Comparison of ENCODE assay signal across 8 mouse cellular contexts in genomic region chr13:46736479-46736865, GRCm38 (mm10). TPM values are rescaled to one million over a fixed set of nuclear protein-coding genes. Genes with fewer than 3 reads are reported as not detected.
DNase-seq lines count a peak whose midpoint lies in the region; ATAC-seq and TF ChIP-seq lines count a peak whose summit lies in the region.

No protein-coding gene starts in this region.

- H3K4me1 ChIP-seq in hindbrain, embryonic 12.5 days: peaks cover 8% of the 10 kb centered on the region; the same call in 1 of the 2 replicates
- H3K4me1 ChIP-seq in lung, embryonic 14.5 days (ENCODE audit: insufficient read depth): 0 out of 2 replicates have a peak, but pooled peaks cover 4% of the 10 kb centered on the region
- H3K4me1 ChIP-seq in neural tube, embryonic 15.5 days: peaks cover 16% of the 10 kb centered on the region

- H3K9me3 ChIP-seq in hindbrain, embryonic 12.5 days (replicated peaks): no peaks in the 10 kb centered on the region
- no peaks in the 10 kb centered on the region for H3K9me3 ChIP-seq in lung, embryonic 14.5 days (ENCODE audit: low read depth, low read length)
- H3K9me3 ChIP-seq in neural tube, embryonic 15.5 days (replicated peaks): no peaks in the 10 kb centered on the region

- H3K27ac ChIP-seq in hindbrain, embryonic 12.5 days: no peak overlapping the region
- H3K27ac ChIP-seq in lung, embryonic 14.5 days (ENCODE audit: low read depth): peak overlapping the region; percentile 36; the same call in 1 of the 2 replicates
- H3K27ac ChIP-seq in neural tube, embryonic 15.5 days (replicated peaks): no peak overlapping the region

- H3K9ac ChIP-seq in hindbrain, embryonic 12.5 days: peak overlapping the region; percentile 46
- H3K9ac ChIP-seq in lung, embryonic 14.5 days: peak overlapping the region; percentile 62
- H3K9ac ChIP-seq in neural tube, embryonic 15.5 days (replicated peaks): 0 out of 2 replicates have a peak overlapping the region, but pooled peaks have one; percentile 30

- DNase-seq in adrenal gland, adult 2 months: peak; percentile 37
- no peak for DNase-seq in adrenal gland, adult 8-10 months
- peak; percentile 21 to 35 for DNase-seq in urinary bladder, postnatal 36 days (ENCODE audit: low spot score in 2 of 2)
- DNase-seq in urinary bladder, postnatal 4 days (ENCODE audit: low spot score in 2 of 2): no peak
- DNase-seq in lung, embryonic 14.5 days: peak; percentile 51
- no peak for DNase-seq in layer of hippocampus, adult 18-20 months (ENCODE audit: low spot score in 2 of 2)

- WGBS in hindbrain, embryonic 12.5 days: 4% methylated on average over 12 of the region's 12 CpGs
- 1% methylated on average over 12 of the region's 12 CpGs for WGBS in lung, embryonic 14.5 days
- 4% methylated on average over 12 of the region's 12 CpGs for WGBS in neural tube, embryonic 15.5 days

- H3K27me3 ChIP-seq in hindbrain, embryonic 12.5 days: 0 out of 2 replicates have a peak, but pooled peaks cover 3% of the 10 kb centered on the region
- no peaks in the 10 kb centered on the region for H3K27me3 ChIP-seq in lung, embryonic 14.5 days (ENCODE audit: insufficient read depth, low read length)
- H3K27me3 ChIP-seq in neural tube, embryonic 15.5 days (replicated peaks): peaks cover 4% of the 10 kb centered on the region

- ATAC-seq in hindbrain, embryonic 12.5 days (ENCODE audit: low FRiP score): no peak
- ATAC-seq in lung, embryonic 14.5 days (ENCODE audit: insufficient read depth): no peak
- no peak for ATAC-seq in neural tube, embryonic 15.5 days (ENCODE audit: low FRiP score)

- H3K36me3 ChIP-seq in hindbrain, embryonic 12.5 days: no peaks in the 10 kb centered on the region
- no peaks in the 10 kb centered on the region for H3K36me3 ChIP-seq in lung, embryonic 14.5 days (ENCODE audit: insufficient read depth)
- no peaks in the 10 kb centered on the region for H3K36me3 ChIP-seq in neural tube, embryonic 15.5 days

- peak overlapping the region; percentile 35 for H3K4me3 ChIP-seq in hindbrain, embryonic 12.5 days
- peak overlapping the region; percentile 46 for H3K4me3 ChIP-seq in lung, embryonic 14.5 days (ENCODE audit: low read depth, low read length)
- peak overlapping the region; percentile 37 for H3K4me3 ChIP-seq in neural tube, embryonic 15.5 days (replicated peaks)

- peak overlapping the region; percentile 74 for H3K4me2 ChIP-seq in hindbrain, embryonic 12.5 days (replicated peaks)
- H3K4me2 ChIP-seq in lung, embryonic 14.5 days: peak overlapping the region; percentile 84
- H3K4me2 ChIP-seq in neural tube, embryonic 15.5 days: peak overlapping the region; percentile 78

- TF ChIP-seq CTCF in lung, embryonic 14.5 days (IDR thresholded peaks at IDR 0.05; ENCODE audit: low read depth): no peak

RNA-seq across cellular contexts. Expression of gene Nup153, which starts 8.7 kb away (rescaled TPM):
- total RNA-seq in adrenal gland, adult 2 months (2021): 10 to 100 TPM; 49.9 to 89.2 TPM
- polyA plus RNA-seq in adrenal gland, adult 2 months (2012; rRNA removed): 25.4 and 29.5 TPM in 2 replicates
- 10 to 100 TPM; 45.2 to 67.6 (median 53.9) TPM for total RNA-seq in adrenal gland, adult 8-10 months (2022)
- 40.5 and 40.6 TPM in 2 replicates for polyA plus RNA-seq in hindbrain, embryonic 12.5 days (2016; fragmentation: Nextera tagmentation; extraction: Ambion mirVana)
- polyA plus RNA-seq in lung, embryonic 14.5 days (2014; fragmentation: Nextera tagmentation; extraction: Ambion mirVana): 42.3 and 42.8 TPM in 2 replicates
- 15.8 and 17.4 TPM in 2 replicates for polyA plus RNA-seq in neural tube, embryonic 15.5 days (2015; fragmentation: Nextera tagmentation; extraction: Ambion mirVana)
- total RNA-seq in layer of hippocampus, adult 18-20 months (2021): 10 to 100 TPM; 57.5 to 58.6 TPM

Comparison
In these comparisons a context has a peak if more than half of its experiments do, and no peak if none do; other contexts are left out.
1. DNase-seq: peak in adrenal gland, adult 2 months (single experiment), urinary bladder, postnatal 36 days (2 of 2) and lung, embryonic 14.5 days (single experiment); none in adrenal gland, adult 8-10 months (single experiment), urinary bladder, postnatal 4 days (0 of 2) and layer of hippocampus, adult 18-20 months (0 of 2).
2. Peak in every context shown above with its lines, with median percentiles within 50 percentile points of each other: H3K4me2 ChIP-seq, H3K4me3 ChIP-seq and H3K9ac ChIP-seq.